Mouse (Mus musculus): ENCODE measurements around the gene Ahdc1.

Gene Ahdc1

DNA sequence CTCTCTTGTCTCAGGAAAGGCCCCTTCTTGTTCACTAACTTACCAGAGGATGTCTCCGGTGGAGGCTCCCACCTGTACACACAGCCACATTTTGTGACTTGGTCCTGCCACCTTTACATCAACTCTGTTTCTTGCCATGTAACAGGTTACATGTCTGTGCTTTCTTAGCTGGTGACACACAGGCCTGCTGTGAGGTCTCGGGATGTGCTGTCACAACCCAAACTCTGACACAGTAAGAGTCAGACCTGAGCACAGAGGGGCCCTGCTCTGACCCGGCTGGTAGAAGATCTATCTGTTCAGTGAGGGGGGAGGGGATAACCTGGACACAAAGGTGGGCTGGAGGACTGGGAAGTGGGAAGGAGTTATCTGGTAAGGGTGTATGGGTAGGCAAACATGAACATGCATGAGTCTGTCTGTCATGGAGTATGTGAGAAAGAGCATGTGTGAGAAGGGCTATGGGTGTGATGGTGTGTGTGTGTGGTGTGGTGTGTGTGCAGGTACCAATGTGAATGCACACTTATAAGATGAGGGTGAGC lies 7.3 kb downstream of the Ahdc1 start:
- no peak for DNase-seq

DNA sequence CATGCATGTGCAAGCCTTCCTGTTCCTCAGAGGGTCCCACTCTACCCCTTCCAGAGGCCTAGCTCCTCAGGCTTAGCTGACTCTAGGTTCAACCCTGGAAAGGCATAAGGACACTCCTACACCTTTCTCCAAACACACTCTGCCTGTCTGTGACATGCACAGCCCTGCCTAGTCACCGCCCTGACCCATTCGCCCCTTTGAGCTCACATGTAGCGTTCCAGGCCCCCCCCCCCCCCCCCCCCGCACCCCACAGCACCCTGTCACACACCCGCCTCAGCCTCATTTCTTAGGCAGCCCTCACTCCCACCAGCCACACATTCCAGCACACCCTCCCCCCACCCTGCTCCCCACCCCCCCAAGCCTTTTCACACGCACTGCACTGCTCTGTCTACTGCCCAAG lies 9.7 kb downstream of the Ahdc1 start:
- no peak for DNase-seq

DNA sequence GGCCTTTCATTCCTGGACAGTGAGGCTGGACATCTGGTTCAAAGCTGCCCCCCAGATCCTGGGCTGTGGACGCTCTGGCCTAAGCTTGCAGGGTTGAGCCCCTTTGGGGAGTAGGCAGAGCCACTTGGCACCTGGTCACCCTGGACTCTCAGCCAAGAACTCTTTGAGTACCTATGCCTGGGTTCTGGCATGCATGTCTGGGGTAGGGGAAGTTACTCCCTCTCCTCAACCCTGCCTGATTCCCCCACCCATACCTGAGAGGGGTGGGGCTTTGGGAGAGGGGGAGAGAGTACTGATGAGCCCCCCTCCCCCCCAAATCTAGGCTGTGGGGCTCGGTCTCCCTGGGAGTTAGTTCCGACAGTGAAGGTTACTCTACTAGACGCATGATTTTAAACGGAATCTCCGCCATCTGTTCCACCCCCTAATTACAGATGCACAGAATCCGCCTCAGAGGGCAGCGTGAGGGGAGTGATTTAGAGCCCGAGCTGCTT lies 10.2 kb downstream of the Ahdc1 start:
- no peak for DNase-seq

DNA sequence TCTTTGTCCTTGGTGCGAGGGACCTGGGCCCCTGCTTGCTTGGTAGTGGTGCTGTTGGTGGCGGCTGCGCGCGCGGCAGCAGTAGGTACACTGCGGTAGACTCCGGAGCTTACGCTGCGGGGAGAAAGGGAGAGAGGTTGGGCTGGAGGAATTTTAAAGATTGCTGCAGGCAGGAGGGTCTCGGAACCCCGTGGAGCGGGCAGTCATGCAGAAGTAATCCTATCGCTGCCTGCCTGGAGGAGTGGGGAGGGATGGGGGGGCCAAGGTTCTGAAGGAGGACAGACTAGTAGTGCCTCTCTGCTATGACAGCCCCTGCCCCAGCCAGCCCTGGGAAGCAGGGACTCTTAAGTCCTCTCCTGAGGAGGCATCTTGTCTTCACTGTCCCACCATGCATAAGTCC lies 11.2 kb downstream of the Ahdc1 start:
- DNase-seq = no peak

DNA sequence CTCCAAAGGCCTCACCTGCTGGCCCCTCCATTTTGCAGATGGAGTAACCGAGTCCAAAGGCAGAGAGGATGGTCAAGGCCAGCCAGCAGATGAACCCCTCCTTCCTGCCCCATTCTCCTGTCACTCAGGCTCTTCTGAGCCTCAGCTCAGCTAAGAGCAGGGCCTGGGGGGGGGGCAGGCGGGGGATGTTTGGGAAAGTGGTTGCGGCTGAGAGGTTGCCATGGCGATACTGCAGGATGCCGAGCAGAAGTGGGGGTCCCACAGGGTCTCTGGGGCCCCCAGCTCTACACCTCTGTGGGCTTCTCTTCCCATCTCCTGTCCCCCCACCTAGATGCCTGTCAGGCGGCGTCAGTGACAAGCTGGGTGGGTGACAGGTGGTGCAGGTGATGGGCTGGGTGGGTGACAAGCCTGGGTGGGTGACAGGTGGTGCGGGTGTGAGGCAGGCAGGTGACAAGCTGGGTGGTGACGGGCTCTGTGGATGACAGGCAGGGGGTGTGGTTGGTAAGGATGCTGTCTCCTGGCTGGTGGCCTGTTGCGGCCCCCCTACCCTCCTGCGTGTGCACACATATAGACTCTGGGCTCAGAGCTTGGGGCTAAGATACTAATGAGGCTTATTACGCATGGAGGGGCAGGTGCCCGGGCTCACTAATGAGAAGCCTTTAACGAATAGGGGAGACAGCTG lies 12.0 kb downstream of the Ahdc1 start:
- DNase-seq = no peak

DNA sequence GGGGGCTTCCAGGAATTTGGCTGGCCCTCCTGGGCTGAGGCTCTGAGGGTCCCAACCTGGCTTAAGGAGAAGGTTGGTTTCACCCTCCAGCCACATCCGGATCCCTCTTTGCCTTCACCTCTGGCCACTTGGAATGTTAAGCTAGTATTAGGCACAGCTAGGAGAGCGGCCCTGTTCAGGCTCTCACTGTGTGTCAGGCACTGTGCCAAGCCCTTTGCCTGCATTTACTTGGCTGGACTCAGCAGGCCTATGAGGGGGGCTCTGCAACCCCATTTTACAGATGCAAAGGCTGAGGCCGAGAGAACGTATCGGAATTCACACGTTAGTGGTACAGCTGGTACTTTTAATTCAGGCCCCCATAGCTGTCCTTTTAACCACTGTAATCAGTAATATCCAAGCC lies 12.6 kb downstream of the Ahdc1 start:
- DNase-seq = no peak

DNA sequence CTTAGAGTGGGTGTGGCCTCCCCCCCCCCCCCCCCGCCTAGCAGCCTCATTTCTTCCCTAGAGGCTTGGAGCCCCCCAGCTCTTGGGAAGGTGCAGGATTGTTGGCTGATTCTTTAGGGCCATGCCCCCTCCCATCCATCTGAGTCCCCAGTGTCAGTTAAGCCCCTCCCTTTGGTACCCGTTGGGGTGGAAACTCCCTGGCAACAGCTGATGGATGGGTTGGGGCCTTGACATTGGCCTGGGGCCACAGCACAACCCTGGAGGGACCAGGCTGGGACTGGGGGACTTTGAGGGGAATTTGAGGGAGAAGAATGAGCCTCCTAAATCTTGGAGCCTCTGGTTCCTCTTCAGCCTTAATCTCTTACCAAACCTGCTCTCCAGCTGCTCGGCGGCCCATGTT lies 13.3 kb downstream of the Ahdc1 start:
- DNase-seq = no peak

DNA sequence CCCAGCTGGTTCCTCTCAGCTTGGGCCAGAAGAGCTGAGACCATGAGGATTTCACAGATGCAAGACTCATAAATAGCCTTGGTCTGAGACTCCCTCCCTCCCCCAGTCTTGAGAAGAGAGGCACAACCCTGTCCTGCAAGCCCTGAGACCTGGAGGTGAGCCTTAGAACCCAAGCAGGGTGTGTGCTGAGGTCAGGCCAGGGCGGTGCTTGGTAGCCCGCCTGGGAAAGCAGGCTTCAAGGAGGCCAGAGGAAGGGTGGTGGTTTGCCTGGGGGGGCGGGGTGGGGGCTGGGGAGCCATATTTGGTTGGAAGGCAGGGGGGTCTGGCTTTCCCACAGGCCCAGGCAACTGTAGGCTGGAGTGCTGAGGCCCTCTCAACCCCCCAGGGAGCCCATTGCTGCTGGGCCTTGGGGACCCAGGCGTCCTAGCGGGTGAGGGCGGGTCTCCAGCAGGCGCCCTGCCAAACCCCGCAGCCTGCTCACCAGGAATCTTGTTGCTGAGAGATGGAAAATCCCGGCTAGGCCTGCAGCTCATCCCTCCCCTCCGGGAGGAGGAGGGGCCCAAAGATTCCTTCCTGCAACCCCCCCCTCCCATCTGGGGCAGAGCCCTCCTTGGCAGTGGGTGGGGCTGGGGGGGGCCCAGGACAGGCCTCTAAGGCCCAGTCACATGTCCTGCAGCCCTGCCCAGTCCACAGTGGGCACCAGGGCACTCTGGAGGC lies 14.1 kb downstream of the Ahdc1 start:
- DNase-seq = no peak

DNA sequence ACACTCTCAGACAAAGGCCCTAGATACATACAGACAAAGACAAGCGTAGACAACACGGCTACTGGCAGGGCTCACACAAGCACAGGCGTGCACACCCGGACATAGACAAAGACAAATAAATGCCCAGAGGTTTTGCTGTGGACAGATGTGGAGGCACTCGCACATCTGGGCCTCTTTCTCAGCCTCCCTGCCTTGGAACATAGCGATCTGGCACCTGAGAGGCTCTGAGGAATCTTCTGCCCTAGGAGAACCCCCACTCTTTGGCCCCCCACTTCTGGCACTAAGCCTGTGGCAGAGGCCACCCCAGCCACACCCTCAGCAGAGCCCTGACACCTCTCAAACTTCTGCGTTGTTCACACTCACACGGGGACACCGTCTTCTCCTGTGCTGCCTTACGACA lies 15.2 kb downstream of the Ahdc1 start:
- no peak for DNase-seq

DNA sequence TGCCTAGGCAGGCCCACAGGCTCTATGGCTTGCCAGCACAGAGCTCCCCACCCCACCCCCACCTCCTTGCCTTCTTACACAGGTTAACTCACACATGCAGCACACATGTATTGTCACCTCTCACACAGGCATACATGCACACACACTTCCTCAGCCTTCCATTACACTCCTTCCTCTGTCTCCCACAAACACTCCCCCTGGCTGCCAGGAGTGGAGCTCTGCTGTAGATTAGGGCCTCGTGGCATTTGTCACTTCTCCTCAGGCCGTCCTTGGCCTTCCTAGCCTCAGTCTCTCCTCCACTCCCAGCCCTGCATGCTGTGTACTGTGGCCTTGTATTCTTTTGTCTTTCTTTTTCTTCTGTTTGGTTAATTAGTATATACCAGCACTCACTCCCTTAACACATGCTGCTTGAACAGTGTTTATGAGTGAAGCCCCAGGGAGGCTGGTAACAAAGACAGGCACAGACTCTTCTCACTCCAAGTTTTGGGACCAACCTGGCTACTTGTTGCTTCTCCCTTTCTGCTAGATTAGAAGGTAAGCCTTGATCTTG lies 15.8 kb downstream of the Ahdc1 start:
- no peak for DNase-seq

DNA sequence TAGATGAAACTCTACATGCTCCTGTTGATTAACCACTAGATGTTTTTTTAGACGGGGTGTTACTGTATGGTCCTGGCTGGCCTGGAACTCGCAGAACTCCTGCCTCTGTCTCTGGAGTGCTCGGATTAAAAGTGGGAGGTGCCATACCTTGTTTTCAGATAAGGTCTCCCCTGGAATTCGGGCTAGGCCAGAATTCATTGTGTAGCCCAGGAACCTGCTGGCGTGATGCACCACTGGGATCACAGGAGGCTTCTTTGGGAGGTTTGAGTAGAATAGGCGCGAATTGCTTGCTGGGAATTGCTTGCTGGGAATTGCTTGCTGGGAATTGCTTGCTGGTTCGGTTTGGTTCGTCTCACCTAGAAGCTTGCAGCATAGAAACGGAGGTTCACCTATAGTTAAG lies 16.7 kb downstream of the Ahdc1 start:
- DNase-seq = no peak

DNA sequence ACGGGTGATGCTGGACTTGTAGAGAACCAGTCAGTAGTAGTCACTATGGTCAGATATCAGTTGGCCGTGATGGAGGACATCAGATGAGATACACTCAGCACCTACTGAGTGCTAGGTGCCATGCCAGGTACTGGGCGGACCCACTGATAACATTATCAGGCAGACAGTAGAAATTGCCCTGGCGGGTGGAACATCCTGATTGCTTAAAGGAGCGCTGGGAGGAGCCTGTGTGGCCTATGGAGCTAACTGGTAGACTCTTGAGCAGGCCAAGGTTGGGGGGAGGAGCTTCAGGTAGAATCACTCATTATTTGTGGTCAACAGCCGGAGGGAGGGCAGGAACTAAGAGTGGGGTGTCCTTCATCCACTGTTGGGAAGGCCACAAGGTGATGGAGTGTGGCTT lies 17.1 kb downstream of the Ahdc1 start:
- no peak for DNase-seq

DNA sequence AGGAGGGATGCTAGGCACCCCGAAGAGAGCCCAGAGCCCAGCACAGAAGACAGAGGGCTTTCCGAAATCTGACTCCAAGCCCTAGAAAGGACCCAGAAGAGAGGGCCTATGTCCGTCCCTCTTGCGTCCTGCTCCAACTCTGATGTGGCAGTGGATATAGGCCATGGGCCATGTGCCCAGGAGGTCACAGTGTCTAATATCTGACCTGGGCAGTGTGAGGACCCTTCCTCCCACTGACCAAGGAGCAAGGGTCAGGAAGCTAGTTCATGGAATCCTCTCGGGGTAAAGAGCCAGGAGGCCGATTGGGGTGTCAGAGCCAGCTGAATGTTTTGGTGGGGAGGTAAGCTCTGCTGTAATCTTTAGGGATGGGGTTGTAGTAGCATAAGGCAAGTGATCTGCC lies 17.8 kb downstream of the Ahdc1 start:
- no peak for DNase-seq

DNA sequence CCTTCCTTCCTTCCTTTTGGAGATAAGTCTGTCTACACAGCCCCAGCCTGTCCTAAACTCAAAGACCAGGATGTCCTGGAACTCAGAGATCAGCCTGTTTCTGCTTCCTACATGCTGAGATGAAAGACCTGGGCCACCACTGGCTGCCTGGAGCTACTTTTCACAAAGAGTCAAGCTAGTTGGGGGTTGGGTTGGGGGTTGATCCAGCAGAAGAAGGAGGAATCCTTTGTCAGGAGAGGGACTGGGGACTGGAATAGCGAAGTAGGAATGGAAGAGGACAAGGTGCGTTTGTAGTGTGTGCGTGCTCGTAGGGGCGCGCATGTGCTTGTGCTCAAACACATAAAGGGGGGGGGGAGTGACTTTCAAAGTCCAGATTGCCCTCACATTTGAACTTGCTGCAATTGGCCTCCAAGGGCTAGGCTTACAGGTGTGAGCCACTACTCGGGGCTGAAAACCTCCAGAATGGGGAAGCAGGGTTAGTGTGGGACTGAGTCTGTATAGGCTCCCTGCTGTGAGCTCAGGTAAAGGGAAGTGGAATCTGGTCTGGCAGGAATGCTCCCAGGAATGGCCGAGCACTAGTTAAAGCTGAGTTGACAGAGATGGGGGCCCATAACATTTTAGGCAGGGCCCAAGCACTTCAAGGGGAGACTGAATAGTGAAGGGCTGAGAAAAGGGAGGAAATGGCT lies 21.5 kb downstream of the Ahdc1 start:
- DNase-seq = no peak

DNA sequence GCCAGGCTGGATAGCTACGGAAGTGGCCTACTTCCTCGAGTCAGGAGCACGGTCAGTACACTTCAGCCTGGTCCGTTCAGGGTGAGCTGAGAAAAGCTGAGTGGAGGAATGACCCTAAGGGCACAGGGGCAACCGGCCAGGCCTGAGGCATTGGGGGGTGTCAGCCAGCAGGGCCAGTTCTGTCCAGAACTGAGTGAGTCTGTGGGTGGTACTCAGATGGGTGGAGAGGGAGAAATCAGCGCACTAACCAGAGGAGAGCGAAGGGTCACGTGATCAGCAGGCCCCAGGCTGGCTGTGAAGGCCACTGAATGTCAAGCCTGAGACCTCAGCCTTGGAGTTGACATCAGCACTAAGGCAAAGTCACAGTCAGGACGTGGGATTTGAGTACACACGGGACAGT lies 23.4 kb downstream of the Ahdc1 start:
- no peak for DNase-seq

DNA sequence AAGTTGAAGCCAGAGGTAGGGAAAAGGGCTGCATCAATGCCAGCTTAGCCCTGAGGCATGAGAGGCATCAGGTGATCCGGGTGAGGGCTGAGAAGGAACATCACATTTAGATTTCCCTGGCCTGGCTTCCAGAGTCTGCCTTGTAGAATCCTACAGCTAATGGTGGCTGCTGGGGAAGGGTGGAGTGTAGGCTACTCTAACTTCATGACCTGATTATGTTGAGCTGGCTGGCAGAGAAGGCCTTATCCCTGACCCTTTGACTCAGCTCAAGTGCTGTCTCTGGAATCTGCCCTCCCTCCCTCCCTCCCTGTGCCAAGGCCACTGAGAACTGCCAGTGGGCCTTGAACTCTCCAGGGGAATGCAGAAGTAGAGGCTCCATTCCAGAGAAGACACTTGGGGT lies 24.4 kb downstream of the Ahdc1 start:
- no peak for DNase-seq

DNA sequence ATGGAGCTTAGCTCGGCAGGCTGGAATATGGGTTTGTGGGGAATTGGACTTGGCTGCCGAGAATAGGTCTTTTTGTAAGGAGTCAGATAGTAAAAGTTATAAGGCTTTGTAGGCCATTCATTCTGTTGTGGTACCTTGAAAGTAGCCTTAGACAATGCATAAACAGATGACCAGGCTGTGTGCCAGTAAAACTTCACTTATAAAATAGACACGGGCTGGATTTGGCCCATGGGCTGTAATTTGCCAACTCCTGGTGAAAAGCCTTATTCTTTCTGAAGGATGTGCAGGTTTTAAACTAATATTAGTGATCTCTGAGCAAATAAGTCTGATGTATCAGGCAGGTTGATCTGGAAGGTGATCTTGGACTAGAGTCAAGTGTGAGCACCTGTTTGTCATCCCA lies 24.9 kb downstream of the Ahdc1 start:
- DNase-seq = no peak

DNA sequence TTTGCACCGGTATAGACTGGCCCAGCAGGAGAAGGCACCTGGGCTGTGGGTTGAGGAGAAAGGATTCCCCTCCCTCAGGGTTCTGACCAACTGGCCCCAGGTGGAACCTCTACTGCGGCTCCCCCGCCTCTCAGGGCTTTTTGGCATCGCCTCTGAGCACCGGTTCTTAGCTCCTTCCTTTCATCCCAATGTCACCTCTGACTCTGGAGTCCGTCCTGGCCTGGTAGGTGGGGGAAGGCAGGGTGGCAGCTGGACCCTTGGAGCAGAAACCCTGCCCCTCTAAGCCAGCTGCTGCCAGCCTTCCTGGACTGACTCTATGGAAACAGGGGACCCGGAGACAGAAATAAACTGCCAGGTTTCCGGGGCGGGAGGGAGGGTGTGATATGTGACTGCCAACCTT lies 26.2 kb downstream of the Ahdc1 start:
- no peak for DNase-seq

DNA sequence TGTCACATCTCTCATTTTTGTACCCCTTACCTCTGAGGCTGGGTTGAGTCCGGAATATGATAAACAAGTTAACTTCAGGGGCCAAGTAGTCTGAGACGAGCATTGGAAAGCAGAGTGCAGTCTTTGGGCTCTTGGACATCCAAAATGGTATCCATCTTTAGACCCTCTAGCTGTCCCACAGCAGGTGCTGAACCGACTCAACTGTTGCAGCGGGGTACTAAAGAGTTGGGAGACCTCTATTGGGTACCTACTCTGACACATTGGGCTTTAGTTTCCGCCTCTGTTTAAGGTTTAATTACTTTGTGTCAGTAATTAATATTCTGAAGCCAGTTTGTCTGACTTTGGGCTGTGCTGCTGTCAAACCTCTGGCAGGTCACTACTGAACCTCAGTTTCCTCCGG lies 26.7 kb downstream of the Ahdc1 start:
- no peak for DNase-seq

DNA sequence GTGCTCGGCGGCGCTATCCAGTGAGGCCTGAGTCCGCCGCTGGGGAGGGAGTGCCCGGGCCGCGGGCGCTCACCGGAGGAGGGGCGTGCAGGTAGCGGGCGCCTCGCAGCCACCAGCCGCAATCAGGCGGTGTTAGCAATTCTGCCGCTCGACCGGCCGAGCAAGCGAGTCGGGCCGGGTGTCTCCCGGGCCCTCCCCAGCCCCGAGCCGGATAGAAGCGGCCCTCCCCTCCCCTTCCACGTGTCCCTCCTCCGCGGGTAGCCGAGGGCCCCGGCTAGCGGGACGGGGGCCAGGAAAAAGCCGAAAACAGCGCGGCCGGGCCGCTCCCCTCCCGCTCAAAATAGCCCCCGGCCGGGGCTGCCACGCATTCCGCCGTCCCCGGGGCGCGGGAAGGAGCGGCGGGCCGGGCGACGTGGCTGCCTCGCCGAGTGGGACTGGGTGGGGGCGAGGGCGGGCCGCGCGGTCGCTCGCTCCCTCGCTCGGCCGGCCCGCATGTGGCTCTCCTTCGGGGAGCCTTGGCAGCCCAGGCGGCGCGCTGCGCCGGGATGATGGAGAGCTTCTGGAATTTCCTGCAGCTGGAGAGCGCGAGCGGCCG lies 27.6 kb downstream of the Ahdc1 start:
- DNase-seq = no peak

DNA sequence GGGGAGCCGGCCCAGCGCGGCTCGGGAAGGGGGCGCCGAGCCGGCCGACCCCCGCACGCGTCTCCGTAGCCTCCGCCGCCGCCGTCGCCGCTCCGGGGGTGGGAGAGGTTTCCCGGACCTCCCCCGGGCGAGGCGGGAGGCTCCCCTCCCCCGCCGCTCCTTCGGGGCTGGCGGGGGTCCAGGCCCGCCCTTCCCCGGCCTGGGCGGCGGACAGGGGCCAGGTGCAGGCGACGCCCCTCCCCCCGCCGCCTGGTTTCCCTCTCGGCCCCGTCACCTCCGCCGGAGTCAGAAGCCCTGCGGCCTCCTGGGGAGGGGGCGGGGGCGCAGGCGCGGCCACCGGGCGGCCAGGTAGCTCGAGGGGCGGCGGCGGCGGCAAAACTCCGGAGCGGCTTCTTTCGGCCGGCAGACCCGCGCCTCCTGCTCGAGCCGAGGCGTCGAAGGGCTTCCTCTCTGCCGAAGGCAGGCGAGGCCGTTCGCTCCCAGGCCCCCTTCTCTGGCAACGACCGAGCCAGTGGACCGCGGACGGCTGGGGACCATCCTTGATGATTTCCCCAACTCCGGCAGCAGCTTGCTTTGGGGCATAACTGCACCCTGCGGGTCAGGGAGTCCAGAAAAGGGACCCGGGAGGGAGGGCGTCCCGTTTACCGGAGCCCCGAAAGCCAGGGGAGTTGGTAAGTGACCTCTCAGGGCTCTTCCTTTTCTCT lies 28.2 kb downstream of the Ahdc1 start:
- no peak for DNase-seq

DNA sequence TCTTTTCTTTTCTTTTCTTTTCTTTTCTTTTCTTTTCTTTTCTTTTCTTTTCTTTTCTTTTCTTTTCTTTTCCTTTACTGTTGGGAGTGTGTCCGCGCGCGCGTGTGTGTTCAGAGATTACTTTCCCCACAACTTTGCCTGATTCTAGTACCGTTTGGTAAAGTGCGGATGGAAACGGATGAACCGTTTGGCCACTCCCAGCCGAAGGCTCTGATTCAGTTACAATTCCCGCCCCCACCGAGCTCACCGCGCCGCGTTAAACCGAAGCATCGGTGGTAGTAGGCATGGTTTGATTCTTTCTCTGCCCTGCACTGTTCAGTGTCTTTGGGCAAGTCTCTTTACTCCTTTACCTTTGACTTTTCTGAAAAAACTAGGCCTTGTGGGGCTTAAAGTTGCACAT lies 28.8 kb downstream of the Ahdc1 start:
- DNase-seq = no peak

All from thymus, adult 18-20 months (tissue).